Mouse (Mus musculus): ENCODE measurements around the gene Zbtb16. TPM values are rescaled to one million over a fixed set of nuclear protein-coding genes. Genes with fewer than 3 reads are reported as not detected.

Zbtb16 gene
- 8.3 and 9.9 TPM in 2 replicates for polyA plus RNA-seq (2015; fragmentation: Nextera tagmentation; extraction: Ambion mirVana)

DNA sequence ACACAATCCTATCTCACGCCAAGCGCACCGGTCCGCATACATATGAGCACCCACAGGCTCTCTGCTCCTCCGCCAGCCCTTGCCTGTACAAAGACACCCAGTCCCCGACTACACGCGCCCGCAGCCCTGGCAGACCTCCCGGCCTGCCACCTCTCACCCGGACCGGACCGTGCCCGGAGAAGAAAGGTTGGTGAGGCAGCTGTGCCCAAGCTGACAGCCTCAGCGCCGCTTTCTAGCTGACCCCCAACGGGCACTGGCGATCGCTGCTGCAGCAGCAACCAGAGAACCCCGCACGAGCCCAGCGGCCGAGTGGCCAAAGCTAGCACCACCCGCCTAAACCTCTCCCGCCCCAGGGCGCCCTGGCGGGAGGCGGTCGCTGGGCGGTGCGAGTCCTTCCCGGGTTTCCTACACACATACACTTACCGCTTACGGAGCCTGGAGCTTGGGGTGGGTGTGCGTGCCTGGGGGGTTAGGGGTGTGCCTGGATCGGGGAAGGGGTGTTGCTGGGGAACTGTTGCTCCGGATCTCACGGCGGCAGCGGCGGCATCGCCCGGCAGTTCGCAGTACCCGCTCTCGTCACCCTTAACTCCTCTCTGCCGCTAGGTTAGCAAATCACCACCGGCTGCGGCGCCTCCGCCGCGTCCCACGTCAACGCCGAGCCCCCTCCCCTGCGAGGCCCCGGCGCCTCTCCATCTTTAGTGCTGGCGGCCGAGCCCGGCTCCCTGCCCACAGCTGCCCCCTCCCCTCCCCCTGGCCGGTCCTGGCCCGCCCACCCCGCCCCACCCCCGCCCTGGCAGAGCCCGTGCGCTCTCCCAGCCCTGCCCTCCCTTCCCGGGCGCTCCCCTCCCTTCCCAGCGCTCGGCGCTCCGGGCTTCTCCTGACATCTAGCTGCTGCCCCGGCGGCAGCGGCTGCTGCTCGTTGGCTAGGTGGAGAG lies at the start of gene Zbtb16:
Zbtb16 (minus strand) TSS at position 592 of the 935 bp plus-strand sequence.

GRCm38 (mm10) chr9:48604939-48605598 lies 231.0 kb downstream of the Zbtb16 start, which contains the start of gene Nnmt:
Gene Nnmt, minus strand, starts transcription at chr9:48605153.

Other genes starting within 250 kb of the Zbtb16 start
- gene Nnmt, start 231.1 kb downstream of the Zbtb16 start, polyA plus RNA-seq (2015; fragmentation: Nextera tagmentation; extraction: Ambion mirVana): 33.8 and 90.2 TPM in 2 replicates
- 0.13 TPM in 1 of 2 replicates, not detected in the other for gene Htr3a, start 74.9 kb upstream of the Zbtb16 start, polyA plus RNA-seq (2015; fragmentation: Nextera tagmentation; extraction: Ambion mirVana)
- 0.07 TPM in 1 of 2 replicates, not detected in the other for gene Htr3b, start 128.8 kb upstream of the Zbtb16 start, polyA plus RNA-seq (2015; fragmentation: Nextera tagmentation; extraction: Ambion mirVana)
- gene Usp28, start 149.2 kb upstream of the Zbtb16 start, polyA plus RNA-seq (2015; fragmentation: Nextera tagmentation; extraction: Ambion mirVana): 63.9 and 77.9 TPM in 2 replicates
- 13.1 and 14.0 TPM in 2 replicates for gene Zw10, start 219.4 kb upstream of the Zbtb16 start, polyA plus RNA-seq (2015; fragmentation: Nextera tagmentation; extraction: Ambion mirVana)
- 1.8 TPM in 2 replicates for gene Tmprss5, start 245.0 kb upstream of the Zbtb16 start, polyA plus RNA-seq (2015; fragmentation: Nextera tagmentation; extraction: Ambion mirVana)